Mouse (Mus musculus) heart, adult 9 months (tissue): ENCODE measurements around the gene Avpi1.
"Not testable (repeated sequence)": the region's sequence is repeated elsewhere in the genome, so short reads cannot be mapped to it uniquely, and the experiment has no call there.

Experiments used
- DNase-seq, 2 experiments: peaks; one replicate each; pipeline ENCODE4 v3.0.0; 2022; ENCODE audit warnings: low spot score in 2 of 2

Gene Avpi1

GRCm38 (mm10) chr19:42115783-42116335 is 13.0 kb downstream of the Avpi1 start:
- no peak for DNase-seq

DNA sequence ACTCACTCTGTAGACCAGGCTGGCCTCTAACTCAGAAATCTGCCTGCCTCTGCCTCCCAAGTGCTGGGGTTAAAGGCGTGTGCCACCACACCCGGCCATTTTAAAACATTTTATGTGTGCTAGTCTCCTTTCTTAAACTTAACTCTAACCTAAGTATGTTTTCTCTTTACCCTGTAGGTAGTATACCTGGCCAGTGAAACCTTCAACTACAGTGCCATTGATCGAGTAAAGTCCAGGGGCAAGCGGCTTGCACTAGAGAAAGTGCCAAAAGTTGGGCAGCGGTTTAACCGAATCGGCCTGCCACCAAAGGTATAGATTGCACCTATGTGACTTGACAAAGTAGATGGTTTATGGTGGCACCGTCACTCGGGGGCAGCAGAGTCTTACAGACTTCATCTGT is 24.2 kb downstream of the Avpi1 start:
- DNase-seq = no peak

GRCm38 (mm10) chr19:42099406-42099805 is 29.5 kb downstream of the Avpi1 start:
- no peak for DNase-seq

GRCm38 (mm10) chr19:42090637-42091141 is 38.2 kb downstream of the Avpi1 start:
- DNase-seq = no peak

DNA sequence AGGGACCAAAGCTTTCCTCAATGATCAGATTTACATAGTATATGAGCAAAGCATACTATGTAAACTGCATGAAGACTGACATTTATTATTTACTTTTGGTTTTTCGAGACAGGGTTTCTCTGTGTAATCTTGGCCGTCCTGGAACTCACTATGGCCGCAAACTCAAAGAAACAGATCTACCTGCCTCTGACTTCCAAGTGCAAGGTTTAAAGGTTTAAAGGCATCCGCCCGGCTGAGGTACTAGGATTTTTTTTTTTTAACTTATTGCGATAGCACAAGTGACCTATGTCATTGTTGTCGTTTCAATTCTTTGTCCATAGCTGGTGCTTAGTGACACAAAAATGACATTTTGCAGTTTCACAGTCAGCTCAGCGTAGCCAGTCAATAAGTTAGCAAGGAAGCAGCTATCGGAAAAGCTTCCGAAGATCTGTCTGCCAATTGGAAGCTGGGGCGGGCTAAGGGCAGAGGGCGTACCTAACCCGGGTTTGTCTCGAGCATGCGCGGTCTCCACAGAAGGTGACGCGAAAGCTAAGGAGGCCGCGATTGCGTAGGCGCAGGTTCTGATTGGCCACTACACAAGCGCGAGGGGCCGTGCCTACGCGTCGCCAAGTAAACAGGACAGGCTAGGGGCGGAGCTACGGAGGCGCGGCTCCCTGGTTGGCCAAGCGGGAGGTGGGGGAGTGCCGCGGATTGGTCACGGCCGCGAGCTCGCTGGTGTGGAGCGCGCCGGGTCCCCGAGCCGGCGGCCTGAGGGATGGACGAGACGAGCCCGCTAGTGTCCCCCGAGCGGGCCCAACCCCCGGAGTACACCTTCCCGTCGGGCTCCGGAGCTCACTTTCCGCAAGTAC is 38.9 kb downstream of the Avpi1 start, which contains the start of gene Pi4k2a:
Gene Pi4k2a (plus strand): TSS at position 723 of the 848 bp plus-strand sequence.
- DNase-seq = peak; percentile 100

- DNase-seq = peak; percentile 72 to 73
Measured at GRCm38 (mm10) chr19:42089103-42089747, 39.6 kb downstream of the Avpi1 start.

DNA sequence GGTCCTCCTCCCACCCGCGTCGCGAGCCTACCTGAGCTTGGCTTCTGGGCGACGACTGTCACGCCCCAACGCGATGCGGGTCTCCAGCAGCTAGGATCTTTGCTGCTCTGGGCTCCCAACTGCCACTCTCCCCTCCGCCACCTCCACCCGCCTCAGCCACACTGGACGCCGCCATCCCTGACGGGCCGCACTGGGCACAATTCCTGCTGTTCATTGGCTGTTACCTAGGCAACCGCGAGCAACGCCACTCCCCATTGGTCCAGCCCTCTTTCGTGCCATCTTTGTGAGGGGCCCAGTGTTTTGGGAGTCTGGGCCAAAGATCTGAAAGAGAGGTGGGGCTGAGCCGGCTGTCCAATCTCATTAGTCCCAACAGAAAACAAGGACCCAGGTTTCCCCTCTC is 42.7 kb downstream of the Avpi1 start, which contains the start of gene Morn4:
Gene Morn4 (minus strand): TSS at position 192 of the 400 bp plus-strand sequence.
- DNase-seq = peak; percentile 55 to 58

DNA sequence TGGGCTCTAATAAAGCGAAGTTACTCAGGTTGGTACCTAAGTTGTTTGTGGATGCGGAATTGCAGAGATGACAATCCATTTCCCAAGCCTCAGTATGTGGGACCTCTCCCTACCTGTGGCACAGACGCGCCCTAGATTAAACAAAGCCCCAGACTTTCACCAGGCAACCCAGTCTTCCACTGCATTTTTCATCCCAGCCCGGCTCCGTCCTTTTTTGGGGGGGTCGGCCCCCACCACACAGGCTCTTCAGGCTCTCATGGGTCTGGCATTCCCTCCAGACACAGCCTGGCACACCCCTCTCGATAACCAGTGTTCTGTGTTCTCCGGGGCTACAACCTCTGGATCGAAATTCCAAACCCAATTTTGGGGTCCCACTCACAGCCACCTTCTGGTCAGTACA is 43.2 kb downstream of the Avpi1 start:
- DNase-seq = no peak

- DNase-seq = not testable (repeated sequence)
Measured at GRCm38 (mm10) chr19:42081613-42082012, 47.2 kb downstream of the Avpi1 start.

DNA sequence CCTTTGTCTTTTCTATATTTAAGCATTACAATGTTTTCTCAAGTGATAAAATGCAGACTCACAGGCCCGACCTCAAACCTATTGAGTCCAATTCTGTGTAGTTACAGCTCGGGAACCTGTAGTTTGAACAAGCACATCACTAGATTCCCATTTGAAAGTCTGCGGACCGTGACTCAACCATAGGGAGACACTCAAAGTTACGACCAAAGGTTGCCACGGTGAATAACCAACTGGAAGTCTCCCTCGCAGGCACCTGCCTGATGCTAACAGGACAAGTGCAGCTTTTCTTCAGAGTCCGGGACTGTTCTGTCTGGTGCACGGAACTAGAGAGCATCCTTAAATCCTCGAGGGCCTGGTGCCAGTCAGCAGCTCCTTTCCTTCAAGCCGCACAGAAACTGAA is 48.4 kb downstream of the Avpi1 start:
- no peak for DNase-seq

DNA sequence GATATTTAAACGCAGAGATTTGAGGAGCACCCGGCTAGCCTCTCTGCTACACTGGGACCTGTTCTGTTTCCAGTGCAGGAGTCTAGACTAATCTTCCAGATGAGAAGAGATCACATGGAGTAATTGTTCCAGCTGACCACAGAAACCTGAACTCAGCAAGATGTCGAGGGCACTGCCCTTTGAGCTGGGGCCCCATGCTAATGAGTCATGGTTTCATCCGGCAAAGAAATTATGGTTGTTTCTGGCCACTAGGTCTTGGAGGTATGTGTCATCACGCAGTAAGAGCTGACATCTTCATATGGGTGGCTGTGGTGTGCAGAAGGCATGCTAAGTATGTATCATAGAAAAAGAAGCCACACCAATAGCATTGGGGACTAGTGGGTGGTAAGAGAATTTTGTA is 48.9 kb downstream of the Avpi1 start:
- no peak for DNase-seq

GRCm38 (mm10) chr19:42079006-42079405 is 49.9 kb downstream of the Avpi1 start:
- DNase-seq = no peak

DNA sequence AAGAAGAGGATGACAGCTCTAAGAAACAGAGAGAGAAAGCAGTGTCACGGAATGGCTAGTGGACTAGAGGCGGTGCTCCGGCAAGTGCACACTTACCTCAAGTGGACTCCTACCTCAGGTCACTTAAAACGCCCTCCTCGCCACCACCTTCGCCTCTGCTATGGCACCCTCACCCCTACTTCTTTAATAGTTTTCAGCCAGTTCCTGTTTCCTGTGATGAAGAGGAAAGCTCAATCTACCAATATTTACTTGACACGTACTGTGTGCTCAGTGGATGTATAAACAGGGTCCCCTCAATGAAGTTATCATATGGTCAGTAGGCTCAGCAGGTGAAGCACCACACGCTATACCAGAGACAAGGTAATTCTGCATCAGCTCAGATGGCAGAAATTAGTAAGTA is 50.3 kb downstream of the Avpi1 start:
- no peak for DNase-seq

DNA sequence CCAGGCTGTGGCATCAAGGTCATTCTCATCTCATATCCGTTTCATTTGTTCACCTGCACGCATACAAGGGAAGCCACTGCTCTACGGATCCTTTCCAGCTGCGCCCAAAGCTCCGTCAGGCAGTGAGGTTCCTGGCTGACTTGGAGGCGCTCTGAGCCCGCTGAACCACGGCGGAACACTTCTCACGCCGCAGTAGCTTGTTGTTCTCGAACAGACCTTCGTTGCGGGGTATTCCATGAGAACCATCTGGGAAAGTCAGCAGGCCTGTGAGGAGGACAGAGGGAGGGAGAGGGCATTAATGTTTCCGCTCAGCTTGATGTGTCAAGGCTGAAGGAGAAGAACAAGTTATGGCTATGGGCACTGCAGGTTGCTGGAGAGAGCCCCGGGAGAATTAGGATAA is 52.9 kb downstream of the Avpi1 start:
- no peak for DNase-seq

DNA sequence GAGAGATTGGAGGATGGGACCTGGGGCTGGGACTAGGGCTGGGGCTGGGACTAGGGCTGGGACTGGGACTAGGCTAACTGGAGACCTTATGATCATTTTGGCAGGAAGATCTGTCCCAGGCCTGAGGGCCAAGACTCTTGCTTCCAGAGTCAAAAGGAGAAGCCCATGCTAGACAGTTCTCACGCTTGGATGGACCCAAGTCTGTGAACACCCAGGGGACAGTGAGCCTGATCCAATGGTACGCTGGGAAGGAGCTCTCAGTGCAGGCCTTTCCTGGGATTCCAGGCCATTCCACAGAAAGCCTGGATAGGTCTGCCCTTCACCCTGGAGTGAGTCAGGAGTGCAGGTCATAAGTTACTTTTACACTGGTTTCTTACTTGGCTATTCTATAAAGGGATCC is 53.8 kb downstream of the Avpi1 start:
- DNase-seq = peak; percentile 30 to 46
